19 mouse cellular contexts compared by ENCODE assay signal in genomic region chr6:15845711-15846342, GRCm38 (mm10).
A peak's percentile ranks its signal among the peaks of the same experiment; 100 is the strongest.
DNase-seq lines count a peak whose midpoint lies in the region; ATAC-seq and TF ChIP-seq lines count a peak whose summit lies in the region.
"Had no signal": no experiment of that assay in that cellular context is flagged by ENCODE, and none has a peak within 500 bp of the region (broad histone marks: within the 10 kb centered on the region; RNA-seq: fewer than 3 reads in every experiment).

No protein-coding gene starts in this region.

- no peak overlapping the region for H3K27ac ChIP-seq in liver, adult 2 months (replicated peaks; ENCODE audit: insufficient read depth, low read depth, low read length)
- no peak overlapping the region for H3K27ac ChIP-seq in liver, embryonic 12.5 days
- H3K27ac ChIP-seq in bone marrow macrophage, adult 2 months (ENCODE audit: insufficient read depth, low read depth, low read length) = peak overlapping the region; percentile 50
- H3K27ac ChIP-seq in forebrain, postnatal 0 days (ENCODE audit: low read depth, low read length) = no peak overlapping the region
- H3K27ac ChIP-seq: forebrain, embryonic 10.5 days; hindbrain, embryonic 13.5 days; limb, embryonic 12.5 days; lung, embryonic 15.5 days; stomach, embryonic 15.5 days had no signal

- no peaks in the 10 kb centered on the region for H3K9me3 ChIP-seq in liver, embryonic 12.5 days (replicated peaks)
- H3K9me3 ChIP-seq in forebrain, postnatal 0 days (ENCODE audit: low read length) = no peaks in the 10 kb centered on the region
- H3K9me3 ChIP-seq: forebrain, embryonic 10.5 days; hindbrain, embryonic 13.5 days; limb, embryonic 12.5 days; lung, embryonic 15.5 days; stomach, embryonic 15.5 days had no signal

- no peaks in the 10 kb centered on the region for H3K4me1 ChIP-seq in liver, adult 2 months (ENCODE audit: control insufficient read depth, insufficient read depth, low read length)
- no peaks in the 10 kb centered on the region for H3K4me1 ChIP-seq in liver, embryonic 12.5 days
- H3K4me1 ChIP-seq in bone marrow macrophage, adult 2 months (ENCODE audit: control insufficient read depth, insufficient read depth, low read length) = peaks cover 15% of the 10 kb centered on the region
- no peaks in the 10 kb centered on the region for H3K4me1 ChIP-seq in forebrain, postnatal 0 days (ENCODE audit: insufficient read depth)
- H3K4me1 ChIP-seq: forebrain, embryonic 10.5 days; hindbrain, embryonic 13.5 days; limb, embryonic 12.5 days; lung, embryonic 15.5 days; stomach, embryonic 15.5 days had no signal

- no peaks in the 10 kb centered on the region for H3K79me2 ChIP-seq in liver, adult 2 months (ENCODE audit: control insufficient read depth, insufficient read depth, low read length)

- H3K9ac ChIP-seq in liver, adult 2 months (ENCODE audit: low read depth, low read length) = no peak overlapping the region
- no peak overlapping the region for H3K9ac ChIP-seq in liver, embryonic 12.5 days
- no peak overlapping the region for H3K9ac ChIP-seq in forebrain, postnatal 0 days
- H3K9ac ChIP-seq: hindbrain, embryonic 13.5 days; limb, embryonic 12.5 days; lung, embryonic 15.5 days; stomach, embryonic 15.5 days had no signal

- no peak for TF ChIP-seq CTCF in liver, adult 2 months (IDR thresholded peaks at IDR 0.05; ENCODE audit: low read depth, low read length)
- no peak for TF ChIP-seq CTCF in bone marrow macrophage, adult 2 months (IDR thresholded peaks at IDR 0.05; ENCODE audit: low read depth, low read length)
- TF ChIP-seq CTCF in forebrain, postnatal 0 days (IDR thresholded peaks at IDR 0.05; ENCODE audit: low read depth) = no peak

- no peak for TF ChIP-seq POLR2A in liver, adult 2 months (IDR thresholded peaks at IDR 0.05; ENCODE audit: extremely low read depth, insufficient read depth, low read length)
- TF ChIP-seq POLR2A in bone marrow macrophage, adult 2 months (IDR thresholded peaks at IDR 0.05; ENCODE audit: borderline replicate concordance, low read depth, low read length) = no peak

- H3K36me3 ChIP-seq in liver, adult 2 months (ENCODE audit: control insufficient read depth, insufficient read depth, low read length) = no peaks in the 10 kb centered on the region
- no peaks in the 10 kb centered on the region for H3K36me3 ChIP-seq in liver, embryonic 12.5 days
- H3K36me3 ChIP-seq in forebrain, postnatal 0 days (ENCODE audit: insufficient read depth) = no peaks in the 10 kb centered on the region
- H3K36me3 ChIP-seq: forebrain, embryonic 10.5 days; hindbrain, embryonic 13.5 days; limb, embryonic 12.5 days; lung, embryonic 15.5 days; stomach, embryonic 15.5 days had no signal

- H3K4me2 ChIP-seq in liver, embryonic 12.5 days = no peak overlapping the region
- no peak overlapping the region for H3K4me2 ChIP-seq in forebrain, postnatal 0 days (ENCODE audit: low read depth)
- H3K4me2 ChIP-seq: hindbrain, embryonic 13.5 days; limb, embryonic 12.5 days; lung, embryonic 15.5 days; stomach, embryonic 15.5 days had no signal

- H3K4me3 ChIP-seq in liver, adult 2 months (ENCODE audit: insufficient read depth, low read depth, low read length) = no peak overlapping the region
- no peak overlapping the region for H3K4me3 ChIP-seq in liver, embryonic 12.5 days
- no peak overlapping the region for H3K4me3 ChIP-seq in bone marrow macrophage, adult 2 months (ENCODE audit: insufficient read depth, low read length)
- H3K4me3 ChIP-seq in forebrain, postnatal 0 days (ENCODE audit: low read depth, low read length) = no peak overlapping the region
- H3K4me3 ChIP-seq: forebrain, embryonic 10.5 days; hindbrain, embryonic 13.5 days; limb, embryonic 12.5 days; lung, embryonic 15.5 days; stomach, embryonic 15.5 days had no signal

- H3K27me3 ChIP-seq in liver, adult 2 months (ENCODE audit: control insufficient read depth, insufficient read depth, low read length) = no peaks in the 10 kb centered on the region
- H3K27me3 ChIP-seq in liver, embryonic 12.5 days (replicated peaks) = no peaks in the 10 kb centered on the region
- H3K27me3 ChIP-seq in forebrain, postnatal 0 days (ENCODE audit: insufficient read depth, low read length) = no peaks in the 10 kb centered on the region
- H3K27me3 ChIP-seq: hindbrain, embryonic 13.5 days; limb, embryonic 12.5 days; lung, embryonic 15.5 days; stomach, embryonic 15.5 days had no signal

- ATAC-seq in liver, embryonic 12.5 days = no peak
- peak; percentile 94 for ATAC-seq in megakaryocyte, adult 5-6 weeks (ENCODE audit: poor library complexity, severe bottlenecking)
- ATAC-seq in forebrain, postnatal 0 days = no peak

- DNase-seq in liver, adult 2 months (ENCODE audit: extremely low read depth, low read depth, low spot score) = peak; percentile 44
- peak; percentile 33 to 34 for DNase-seq in B cell, adult 2 months
- no peak for DNase-seq in T-cell, adult 2 months (ENCODE audit: low spot score)
- DNase-seq in kidney, adult 18-20 months = no peak
- DNase-seq in forebrain, postnatal 0 days = no peak
- DNase-seq: cerebellum, adult 11-12 months; gastrocnemius, postnatal 25 days; kidney, adult 2 months; midbrain, embryonic 14.5 days; right cerebral cortex, postnatal 25 days; thymus, postnatal 14 days had no signal

- 70% methylated on average over 2 of the region's 2 CpGs for WGBS in liver, adult 2 months
- WGBS in liver, embryonic 12.5 days (ENCODE audit: insufficient replicate concordance) = 40% methylated on average over 2 of the region's 2 CpGs
- WGBS in forebrain, postnatal 0 days = 69% methylated on average over 2 of the region's 2 CpGs

Comparison
In these comparisons a context has a peak if more than half of its experiments do, and no peak if none do; other contexts are left out.
1. DNase-seq: peak in liver, adult 2 months (single experiment) and B cell, adult 2 months (2 of 2); none in T-cell, adult 2 months (single experiment), kidney, adult 18-20 months (single experiment) and forebrain, postnatal 0 days (single experiment).